Mouse (Mus musculus): Measurements from ENCODE around the gene Casp7.

DNA sequence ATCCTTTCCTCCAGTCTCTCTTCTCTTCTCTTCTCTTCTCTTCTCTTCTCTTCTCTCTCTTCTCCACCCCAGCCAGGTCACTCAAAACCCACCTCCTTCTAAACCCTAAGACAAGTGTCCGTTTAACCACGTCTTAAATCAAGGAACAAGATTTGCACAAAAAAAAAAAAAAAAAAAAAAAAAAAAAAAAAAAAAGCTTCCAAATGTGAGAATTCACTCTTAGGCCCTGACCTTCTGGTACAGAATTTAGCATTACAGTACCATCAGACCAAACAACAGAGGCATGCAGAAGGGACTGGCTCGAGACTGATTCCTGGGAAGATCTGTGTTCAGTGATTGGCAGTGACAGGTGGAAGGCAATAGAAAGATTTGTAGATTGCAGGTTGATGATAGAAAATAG is 23.4 kb downstream of the Casp7 start:
- TF ChIP-seq ETS1 (IDR thresholded peaks at IDR 0.05; ENCODE audit: low read depth, low read length) (no peak), SIN3A (IDR thresholded peaks at IDR 0.05; ENCODE audit: low read length) (no peak), TCF12 (IDR thresholded peaks at IDR 0.05; ENCODE audit: low read depth, low read length) (no peak), ZMIZ1 (IDR thresholded peaks at IDR 0.05; ENCODE audit: low read depth, low read length) (no peak), POLR2A (IDR thresholded peaks at IDR 0.05; ENCODE audit: control insufficient read depth in 1 of 2, insufficient read depth in 1 of 2, low read depth in 1 of 2, low read length in 2 of 2, poor library complexity in 1 of 2) (no peak), CTCF (IDR thresholded peaks at IDR 0.05 in 2 of 3, conservative IDR thresholded peaks at IDR 0.05 in 1 of 3; ENCODE audit: control insufficient read depth in 1 of 3, insufficient read depth in 1 of 3, low read depth in 2 of 3, low read length in 3 of 3, poor library complexity in 1 of 3, severe bottlenecking in 1 of 3) (no peak), POLR2AphosphoS2 (IDR thresholded peaks at IDR 0.05; ENCODE audit: low read length) (no peak)
